Mouse (Mus musculus) CH12.LX (cell line): ENCODE measurements around the gene Sertad1. TPM values are rescaled to one million over a fixed set of nuclear protein-coding genes. Genes with fewer than 3 reads are reported as not detected.

Experiments used
- DNase-seq: peaks from one replicate; pipeline ENCODE4 v3.0.0-alpha.2; 2013; ENCODE audit errors: extremely low read depth
- H3K27ac ChIP-seq: 2 replicates; pipeline ENCODE4 v1.5.1; 2012; ENCODE audit warnings: low read depth, mild to moderate bottlenecking, control low read depth, moderate library complexity; ENCODE audit not compliant: insufficient read depth
- H3K27me3 ChIP-seq: replicated peaks from 2 replicates; pipeline ENCODE3; 2012; ENCODE audit warnings: inconsistent platforms
- H3K36me3 ChIP-seq, 2 experiments: replicated peaks in 1 of 2; 2 replicates each; pipeline versions ENCODE3 to v1.6.1; 2012; ENCODE audit warnings: inconsistent platforms in 1 of 2, low read length in 1 of 2, mild to moderate bottlenecking in 1 of 2, mixed read lengths in 1 of 2, moderate library complexity in 1 of 2; ENCODE audit not compliant: control insufficient read depth in 1 of 2, insufficient read depth in 1 of 2
- H3K4me1 ChIP-seq, 2 experiments: 2 replicates each; pipeline ENCODE4 v1.6.1; 2012; ENCODE audit warnings: inconsistent platforms in 1 of 2, moderate library complexity in 1 of 2; ENCODE audit not compliant: insufficient read depth in 2 of 2, control insufficient read depth in 1 of 2
- H3K4me2 ChIP-seq: 2 replicates; pipeline ENCODE4 v1.6.1; 2012; ENCODE audit warnings: low read depth, mild to moderate bottlenecking, control low read depth; ENCODE audit not compliant: poor library complexity, insufficient read depth, severe bottlenecking
- H3K4me3 ChIP-seq, 3 experiments: fragments of 150-350 bp in 1 of 3; sonication (generic) in 1 of 3; replicated peaks in 1 of 3; 2 replicates each; pipeline versions ENCODE3 to v1.5.1; 2011 to 2012; ENCODE audit warnings: low read depth in 2 of 3, low read length in 2 of 3, mild to moderate bottlenecking in 2 of 3, moderate library complexity in 2 of 3, control low read depth in 1 of 3, improper control_type of control experiment in 1 of 3, inconsistent platforms in 1 of 3, mixed read lengths in 1 of 3; ENCODE audit not compliant: poor library complexity in 1 of 3
- H3K79me2 ChIP-seq: replicated peaks from 2 replicates; pipeline ENCODE4 v1.6.1; 2012; ENCODE audit warnings: mild to moderate bottlenecking, moderate library complexity; ENCODE audit not compliant: control insufficient read depth, poor library complexity, insufficient read depth, severe bottlenecking; ENCODE audit errors: extremely low read depth
- H3K9ac ChIP-seq: 2 replicates; pipeline ENCODE4 v1.6.1; 2012; ENCODE audit warnings: low read depth, mild to moderate bottlenecking, control low read depth, moderate library complexity; ENCODE audit not compliant: insufficient read depth
- H3K9me3 ChIP-seq: replicated peaks from 2 replicates; pipeline ENCODE3; 2012; ENCODE audit warnings: low read length, inconsistent platforms, mixed read lengths
- BHLHE40 ChIP-seq: IDR thresholded peaks from 2 replicates; pipeline ENCODE4 v1.6.1; 2011; ENCODE audit warnings: mild to moderate bottlenecking, low read depth, low read length, improper control_type of control experiment
- CHD1 ChIP-seq: IDR thresholded peaks from 2 replicates; pipeline ENCODE4 v1.6.1; 2012; ENCODE audit warnings: low read depth, low read length, improper control_type of control experiment, inconsistent platforms
- GABPA ChIP-seq: IDR thresholded peaks from 2 replicates; pipeline ENCODE4 v1.6.1; 2012; ENCODE audit warnings: low read depth, low read length, improper control_type of control experiment, inconsistent platforms; ENCODE audit not compliant: insufficient replicate concordance
- MAFK ChIP-seq: IDR thresholded peaks from 2 replicates; pipeline ENCODE4 v1.6.1; 2011; ENCODE audit warnings: low read length, improper control_type of control experiment; ENCODE audit not compliant: insufficient replicate concordance
- TCF12 ChIP-seq: IDR thresholded peaks from 2 replicates; pipeline ENCODE4 v1.6.1; 2014; ENCODE audit warnings: low read depth, mild to moderate bottlenecking, inconsistent platforms, low read length, improper control_type of control experiment
- dilution Hi-C: fragments of 300-500 bp; cut with MboI; formaldehyde crosslinking; loops from 2 replicates; pipeline ENCODE4 v1.14.3; 2020; ENCODE audit warnings: low sequenced_read_pairs; ENCODE audit not compliant: extremely low pct_unique_long_range_greater_than_20kb, extremely low pct_ligation_motif_present
- in situ Hi-C: fragments of 300-500 bp; cut with MboI; formaldehyde crosslinking; loops from 3 replicates; pipeline ENCODE4 v1.14.3; 2019; ENCODE audit warnings: low sequenced_read_pairs, low pct_ligation_motif_present, low pct_unique_long_range_greater_than_20kb, mixed read lengths
- polyA plus RNA-seq: library from polyadenylated mRNA; unstranded; fragments of >175 nt; gene quantifications from 2 replicates; pipeline ENCODE4 v1.2.1, GENCODE M21; 2012; ENCODE audit warnings: low read depth; ENCODE audit not compliant: insufficient read length
- total RNA-seq, 2 experiments: library from RNA; depleted of rRNA; stranded (reverse); fragments of 300-350 nt in 1 of 2; fragments of >200 nt in 1 of 2; gene quantifications; 2 replicates each; pipeline ENCODE4 v1.2.3; 2012 to 2014

Sertad1 gene
- total and polyA plus RNA-seq, 3 experiments = 5.0 to 9.1 (median 8.3) TPM

DNA sequence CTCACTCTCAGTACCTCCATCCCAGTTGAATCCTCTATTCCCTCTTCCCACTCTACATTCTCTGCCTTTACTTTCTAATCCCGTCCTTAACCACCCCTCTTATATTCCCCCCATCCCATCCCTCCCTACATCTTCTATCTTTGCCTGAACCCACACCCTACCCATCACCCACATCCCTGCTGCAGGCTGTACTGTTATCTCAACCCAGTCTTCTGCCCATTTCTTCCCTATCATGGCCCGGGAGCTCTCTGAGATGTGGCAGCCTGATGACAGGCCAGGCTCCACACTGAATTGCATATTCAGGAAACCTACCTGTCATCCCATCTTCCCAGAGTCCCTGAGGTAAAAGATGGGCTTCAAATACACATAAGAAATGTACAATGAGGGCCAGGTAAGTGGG, 52.1 kb downstream of the Sertad1 start:
- Histone ChIP-seq H3K4me1 (peaks cover 2 to 8% of the 10 kb centered on the region in 2 experiments; a peak in 1 of 4 replicates), H3K4me2 (no peak overlapping the region), H3K79me2 (no peaks in the 10 kb centered on the region), H3K36me3 (peaks cover 10 to 42% of the 10 kb centered on the region in 2 experiments), H3K9ac (no peak overlapping the region), H3K27me3 (no peaks in the 10 kb centered on the region), H3K4me3 (no peak overlapping the region), H3K9me3 (no peaks in the 10 kb centered on the region), H3K27ac (no peak overlapping the region)
- dilution Hi-C loops = no loop called here
- DNase-seq = no peak
- TF ChIP-seq CHD1 = no peak
- no peak for TF ChIP-seq BHLHE40
- no peak for TF ChIP-seq GABPA
- TF ChIP-seq MAFK = no peak
- TF ChIP-seq TCF12 = no peak
- in situ Hi-C loops = no loop called here

Other genes starting within 250 kb of the Sertad1 start
- gene Numbl, start 228.5 kb upstream of the Sertad1 start, total RNA-seq (2012; rRNA removed) = 1.5 and 2.3 TPM in 2 replicates
- 0.68 and 0.81 TPM in 2 replicates for gene Numbl, start 228.5 kb upstream of the Sertad1 start, total RNA-seq (2014; rRNA removed)
- gene Numbl, start 228.5 kb upstream of the Sertad1 start, polyA plus RNA-seq = 2.7 and 2.9 TPM in 2 replicates
- 1.8 and 2.6 TPM in 2 replicates for gene Ltbp4, start 149.2 kb upstream of the Sertad1 start, total RNA-seq (2012; rRNA removed)
- 0.16 and 0.43 TPM in 2 replicates for gene Ltbp4, start 149.2 kb upstream of the Sertad1 start, total RNA-seq (2014; rRNA removed)
- gene Ltbp4, start 149.2 kb upstream of the Sertad1 start, polyA plus RNA-seq = 1.2 and 1.5 TPM in 2 replicates
- gene Shkbp1, start 130.9 kb upstream of the Sertad1 start, total RNA-seq (2012; rRNA removed) = 26.2 and 30.8 TPM in 2 replicates
- gene Shkbp1, start 130.9 kb upstream of the Sertad1 start, total RNA-seq (2014; rRNA removed) = 17.7 and 23.3 TPM in 2 replicates
- gene Shkbp1, start 130.9 kb upstream of the Sertad1 start, polyA plus RNA-seq = 50.0 and 62.8 TPM in 2 replicates
- gene Gm20479, start 129.5 kb upstream of the Sertad1 start, total RNA-seq (2012; rRNA removed) = 1.3 and 1.9 TPM in 2 replicates
- 0.95 and 2.2 TPM in 2 replicates for gene Gm20479, start 129.5 kb upstream of the Sertad1 start, total RNA-seq (2014; rRNA removed)
- 1.2 and 2.8 TPM in 2 replicates for gene Gm20479, start 129.5 kb upstream of the Sertad1 start, polyA plus RNA-seq
- gene Sptbn4, start 39.2 kb upstream of the Sertad1 start, total RNA-seq (2012; rRNA removed) = 0.29 and 0.38 TPM in 2 replicates
- gene Sptbn4, start 39.2 kb upstream of the Sertad1 start, total RNA-seq (2014; rRNA removed) = 0.18 and 0.21 TPM in 2 replicates
- 0.20 and 0.24 TPM in 2 replicates for gene Sptbn4, start 39.2 kb upstream of the Sertad1 start, polyA plus RNA-seq
- 6.3 and 9.4 TPM in 2 replicates for gene Blvrb, start 38.9 kb upstream of the Sertad1 start, total RNA-seq (2012; rRNA removed)
- gene Blvrb, start 38.9 kb upstream of the Sertad1 start, total RNA-seq (2014; rRNA removed) = 2.8 and 4.3 TPM in 2 replicates
- 5.0 and 7.6 TPM in 2 replicates for gene Blvrb, start 38.9 kb upstream of the Sertad1 start, polyA plus RNA-seq
- gene Sertad3, start 13.1 kb upstream of the Sertad1 start, total RNA-seq (2012; rRNA removed) = 2.6 and 2.8 TPM in 2 replicates
- 2.7 and 3.9 TPM in 2 replicates for gene Sertad3, start 13.1 kb upstream of the Sertad1 start, total RNA-seq (2014; rRNA removed)
- 1.8 and 2.7 TPM in 2 replicates for gene Sertad3, start 13.1 kb upstream of the Sertad1 start, polyA plus RNA-seq
- 0.21 TPM in 2 replicates for gene Prx, start 12.4 kb downstream of the Sertad1 start, total RNA-seq (2012; rRNA removed)
- 0.12 and 0.17 TPM in 2 replicates for gene Prx, start 12.4 kb downstream of the Sertad1 start, total RNA-seq (2014; rRNA removed)
- gene Prx, start 12.4 kb downstream of the Sertad1 start, polyA plus RNA-seq = 0.41 and 0.60 TPM in 2 replicates
- 0.04 TPM in 1 of 2 replicates, not detected in the other for gene Hipk4, start 36.4 kb downstream of the Sertad1 start, total RNA-seq (2012; rRNA removed)
- gene Hipk4, start 36.4 kb downstream of the Sertad1 start, total RNA-seq (2014; rRNA removed) = 0.09 TPM in 1 of 2 replicates, not detected in the other
- gene Hipk4, start 36.4 kb downstream of the Sertad1 start, polyA plus RNA-seq = 0.11 and 0.16 TPM in 2 replicates
- gene Pld3, start 66.3 kb downstream of the Sertad1 start, total RNA-seq (2012; rRNA removed) = 16.2 and 21.1 TPM in 2 replicates
- gene Pld3, start 66.3 kb downstream of the Sertad1 start, total RNA-seq (2014; rRNA removed) = 6.0 and 6.2 TPM in 2 replicates
- 13.5 and 14.1 TPM in 2 replicates for gene Pld3, start 66.3 kb downstream of the Sertad1 start, polyA plus RNA-seq
- gene 2310022A10Rik, start 66.3 kb downstream of the Sertad1 start, total RNA-seq (2012; rRNA removed) = 7.0 and 7.8 TPM in 2 replicates
- gene 2310022A10Rik, start 66.3 kb downstream of the Sertad1 start, total RNA-seq (2014; rRNA removed) = 7.2 and 8.6 TPM in 2 replicates
- 27.1 and 30.7 TPM in 2 replicates for gene 2310022A10Rik, start 66.3 kb downstream of the Sertad1 start, polyA plus RNA-seq
- 40.3 and 41.8 TPM in 2 replicates for gene Akt2, start 104.6 kb downstream of the Sertad1 start, total RNA-seq (2012; rRNA removed)
- gene Akt2, start 104.6 kb downstream of the Sertad1 start, total RNA-seq (2014; rRNA removed) = 39.3 and 39.5 TPM in 2 replicates
- gene Akt2, start 104.6 kb downstream of the Sertad1 start, polyA plus RNA-seq = 77.1 and 77.3 TPM in 2 replicates
- gene Ttc9b, start 167.0 kb downstream of the Sertad1 start, total RNA-seq (2012; rRNA removed) = 0.08 TPM in 1 of 2 replicates, not detected in the other
- gene Ttc9b, start 167.0 kb downstream of the Sertad1 start, total RNA-seq (2014; rRNA removed) = not detected in 2 replicates
- gene Ttc9b, start 167.0 kb downstream of the Sertad1 start, polyA plus RNA-seq = not detected in 2 replicates
- gene Map3k10, start 187.7 kb downstream of the Sertad1 start, total RNA-seq (2012; rRNA removed) = 15.0 and 16.7 TPM in 2 replicates
- 7.2 and 7.8 TPM in 2 replicates for gene Map3k10, start 187.7 kb downstream of the Sertad1 start, total RNA-seq (2014; rRNA removed)
- gene Map3k10, start 187.7 kb downstream of the Sertad1 start, polyA plus RNA-seq = 7.6 and 8.2 TPM in 2 replicates
- 0.76 and 1.2 TPM in 2 replicates for gene Zfp607b, start 202.4 kb downstream of the Sertad1 start, total RNA-seq (2012; rRNA removed)
- gene Zfp607b, start 202.4 kb downstream of the Sertad1 start, total RNA-seq (2014; rRNA removed) = 0.93 and 0.97 TPM in 2 replicates
- 0.90 and 1.0 TPM in 2 replicates for gene Zfp607b, start 202.4 kb downstream of the Sertad1 start, polyA plus RNA-seq
- 7.8 and 8.2 TPM in 2 replicates for gene Zfp60, start 244.5 kb downstream of the Sertad1 start, total RNA-seq (2012; rRNA removed)
- 7.2 and 8.1 TPM in 2 replicates for gene Zfp60, start 244.5 kb downstream of the Sertad1 start, total RNA-seq (2014; rRNA removed)
- 6.9 and 7.2 TPM in 2 replicates for gene Zfp60, start 244.5 kb downstream of the Sertad1 start, polyA plus RNA-seq